Mouse (Mus musculus) kidney, embryonic 15.5 days (tissue): ENCODE data around the gene Tars. TPM values are rescaled to one million over a fixed set of nuclear protein-coding genes. Genes with fewer than 3 reads are reported as not detected.

ENCODE experiments used
- ATAC-seq: fragments of 200-750 bp; cut with Nextera tagmentation; replicated peaks from 2 replicates; pipeline ENCODE4 v1.8.0; 2017; ENCODE audit warnings: moderate TSS enrichment; ENCODE audit not compliant: low FRiP score
- H3K27ac ChIP-seq: fragments of 300-500 bp; sonication (generic); 2 replicates; pipeline ENCODE4 v1.5.1; 2015; ENCODE audit warnings: mild to moderate bottlenecking, inconsistent platforms
- H3K27me3 ChIP-seq: fragments of 300-500 bp; sonication (generic); 2 replicates; pipeline ENCODE4 v1.6.1; 2015; ENCODE audit warnings: inconsistent platforms
- H3K36me3 ChIP-seq: fragments of 300-500 bp; sonication (generic); 2 replicates; pipeline ENCODE4 v1.6.1; 2015; ENCODE audit warnings: inconsistent platforms
- H3K4me1 ChIP-seq: fragments of 300-500 bp; sonication (generic); 2 replicates; pipeline ENCODE4 v1.6.1; 2015; ENCODE audit warnings: inconsistent platforms
- H3K4me2 ChIP-seq: fragments of 300-500 bp; sonication (generic); 2 replicates; pipeline ENCODE4 v1.6.1; 2015; ENCODE audit warnings: moderate library complexity, mild to moderate bottlenecking, inconsistent platforms
- H3K4me3 ChIP-seq: fragments of 300-500 bp; sonication (generic); replicated peaks from 2 replicates; pipeline ENCODE4 v1.5.1; 2015; ENCODE audit warnings: mild to moderate bottlenecking, inconsistent platforms
- H3K9ac ChIP-seq: fragments of 300-500 bp; sonication (generic); 2 replicates; pipeline ENCODE4 v1.6.1; 2015; ENCODE audit warnings: mild to moderate bottlenecking, inconsistent platforms
- H3K9me3 ChIP-seq: fragments of 300-500 bp; sonication (generic); replicated peaks from 2 replicates; pipeline ENCODE4 v1.6.1; 2016; ENCODE audit warnings: inconsistent platforms
- WGBS: fragments of 180-500 bp; shearing (Covaris S2); methylation state at CpG from one replicate; pipeline ENCODE4 v1.1.7; 2015; ENCODE audit warnings: mixed read lengths; 5-methylcytosine and 5-hydroxymethylcytosine counted together
- polyA plus RNA-seq: library from polyadenylated mRNA; unstranded; fragments of >200 nt; fragmentation: Nextera tagmentation; extraction: Ambion mirVana; gene quantifications from 2 replicates; pipeline ENCODE4 v1.2.1, GENCODE M21; 2015

The Tars gene
- polyA plus RNA-seq, 1 experiment from 2014 or later = 63.8 TPM

DNA sequence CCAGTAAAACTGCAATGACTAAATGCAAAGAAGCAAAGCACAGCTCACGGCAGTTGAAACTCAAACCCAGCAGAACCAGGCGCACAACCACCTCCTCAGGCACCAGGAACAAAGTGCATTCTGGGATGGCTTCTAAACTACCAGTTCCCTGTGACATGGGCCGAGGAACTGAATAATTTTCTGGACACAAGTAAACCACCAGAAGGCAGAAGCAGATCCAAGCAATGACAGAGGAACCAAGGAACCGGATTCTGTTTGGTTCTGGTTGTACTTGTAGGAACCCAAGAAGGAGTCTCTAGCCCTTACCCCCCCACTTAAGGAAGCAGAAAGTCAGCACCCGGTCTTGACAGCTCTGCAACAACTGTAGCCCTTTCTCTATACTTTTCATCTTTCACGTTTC, 3.0 kb downstream of the Tars start:
- no peak for ATAC-seq
- peaks cover 15% of the 10 kb centered on the region for H3K4me1 ChIP-seq
- H3K9me3 ChIP-seq = no peaks in the 10 kb centered on the region
- H3K9ac ChIP-seq = no peak overlapping the region
- no peak overlapping the region for H3K27ac ChIP-seq
- no peak overlapping the region for H3K4me2 ChIP-seq
- H3K27me3 ChIP-seq = no peaks in the 10 kb centered on the region
- H3K36me3 ChIP-seq = peaks cover 53% of the 10 kb centered on the region
- no peak overlapping the region for H3K4me3 ChIP-seq
- WGBS = 87% methylated on average over 6 of the region's 6 CpGs

DNA sequence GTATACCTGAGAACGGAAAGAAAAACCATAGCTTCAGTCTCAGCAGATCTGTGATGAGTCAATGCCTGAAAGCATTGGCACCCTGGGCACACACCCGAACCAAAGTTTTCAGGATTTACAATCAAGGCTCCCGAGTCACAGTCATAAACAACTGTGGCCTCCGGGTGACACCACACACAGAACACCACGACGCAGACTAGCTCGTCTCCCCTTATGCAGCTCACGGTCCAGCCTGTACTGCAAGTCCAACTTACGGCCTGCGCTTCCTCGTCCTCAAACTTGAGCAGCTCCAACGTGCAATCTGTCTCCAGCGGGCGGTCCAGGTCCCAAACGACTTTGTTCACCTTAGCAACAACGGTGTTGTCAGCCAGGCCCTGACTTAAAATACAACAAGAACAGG, 6.6 kb downstream of the Tars start:
- Histone ChIP-seq H3K4me1 (peaks cover 4% of the 10 kb centered on the region; the same call in 1 of the 2 replicates), H3K4me3 (no peak overlapping the region), H3K27ac (no peak overlapping the region), H3K9me3 (no peaks in the 10 kb centered on the region), H3K27me3 (no peaks in the 10 kb centered on the region), H3K9ac (no peak overlapping the region), H3K36me3 (peaks cover 88% of the 10 kb centered on the region), H3K4me2 (no peak overlapping the region)
- ATAC-seq = no peak
- WGBS = 91% methylated on average over 16 of the region's 16 CpGs

DNA sequence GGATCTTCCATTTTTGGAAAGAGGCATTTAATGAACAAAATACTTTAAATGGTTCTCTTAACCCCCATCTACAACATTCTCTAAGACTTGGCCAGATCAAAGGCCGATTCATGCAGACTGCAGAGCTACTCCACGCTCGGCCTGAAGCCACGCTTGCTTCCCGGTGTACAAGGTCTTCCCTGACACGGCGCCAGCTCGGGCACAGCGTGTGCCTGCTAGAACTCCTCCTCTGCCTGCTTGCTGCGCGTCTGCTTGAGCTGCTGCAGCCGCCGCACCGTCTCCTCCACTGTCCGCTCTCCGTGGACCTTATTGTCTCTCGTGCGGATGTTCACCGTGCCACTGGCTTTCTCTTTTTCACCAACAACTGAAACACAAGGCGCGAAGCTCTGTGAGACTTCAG, 15.7 kb downstream of the Tars start:
- no peaks in the 10 kb centered on the region for H3K27me3 ChIP-seq
- 94% methylated on average over 21 of the region's 21 CpGs for WGBS
- no peak overlapping the region for H3K27ac ChIP-seq
- no peaks in the 10 kb centered on the region for H3K9me3 ChIP-seq
- H3K9ac ChIP-seq = no peak overlapping the region
- H3K4me1 ChIP-seq = 0 out of 2 replicates have a peak, but pooled peaks cover 3% of the 10 kb centered on the region
- peaks cover 67% of the 10 kb centered on the region for H3K36me3 ChIP-seq
- no peak overlapping the region for H3K4me2 ChIP-seq
- ATAC-seq = no peak
- no peak overlapping the region for H3K4me3 ChIP-seq

- Histone ChIP-seq H3K27ac (no peak overlapping the region), H3K4me2 (no peak overlapping the region), H3K4me1 (0 out of 2 replicates have a peak, but pooled peaks cover 3% of the 10 kb centered on the region), H3K4me3 (no peak overlapping the region), H3K9ac (no peak overlapping the region), H3K27me3 (no peaks in the 10 kb centered on the region), H3K36me3 (peaks cover 55% of the 10 kb centered on the region), H3K9me3 (no peaks in the 10 kb centered on the region)
- ATAC-seq = no peak
- WGBS = 84% methylated on average over 12 of the region's 12 CpGs
Observed at GRCm38 (mm10) chr15:11382585-11382984, 16.9 kb downstream of the Tars start.

DNA sequence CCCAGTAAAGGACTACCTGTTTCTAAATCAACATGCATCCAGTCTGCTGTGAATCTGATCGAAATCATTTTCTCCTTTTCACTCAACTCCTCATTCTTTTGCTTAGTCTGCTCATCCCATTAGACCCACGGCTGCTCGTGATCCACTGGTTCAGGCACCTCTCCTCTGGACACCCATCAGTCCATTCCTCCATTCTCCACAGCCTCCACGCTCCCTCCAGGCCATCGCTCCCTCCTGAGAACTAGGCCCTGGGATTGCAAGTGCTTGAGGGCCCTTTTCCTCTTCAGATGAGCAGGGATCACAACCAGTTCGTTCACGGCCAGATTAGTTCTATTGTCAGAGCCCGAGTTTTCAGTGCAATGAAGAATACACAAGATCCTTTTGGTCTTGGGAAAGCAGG, 18.8 kb downstream of the Tars start:
- Histone ChIP-seq H3K9ac (no peak overlapping the region), H3K4me1 (0 out of 2 replicates have a peak, but pooled peaks cover 3% of the 10 kb centered on the region), H3K4me3 (no peak overlapping the region), H3K4me2 (no peak overlapping the region), H3K27ac (no peak overlapping the region), H3K36me3 (peaks cover 36% of the 10 kb centered on the region), H3K27me3 (no peaks in the 10 kb centered on the region), H3K9me3 (no peaks in the 10 kb centered on the region)
- no peak for ATAC-seq
- 85% methylated on average over 8 of the region's 8 CpGs for WGBS

DNA sequence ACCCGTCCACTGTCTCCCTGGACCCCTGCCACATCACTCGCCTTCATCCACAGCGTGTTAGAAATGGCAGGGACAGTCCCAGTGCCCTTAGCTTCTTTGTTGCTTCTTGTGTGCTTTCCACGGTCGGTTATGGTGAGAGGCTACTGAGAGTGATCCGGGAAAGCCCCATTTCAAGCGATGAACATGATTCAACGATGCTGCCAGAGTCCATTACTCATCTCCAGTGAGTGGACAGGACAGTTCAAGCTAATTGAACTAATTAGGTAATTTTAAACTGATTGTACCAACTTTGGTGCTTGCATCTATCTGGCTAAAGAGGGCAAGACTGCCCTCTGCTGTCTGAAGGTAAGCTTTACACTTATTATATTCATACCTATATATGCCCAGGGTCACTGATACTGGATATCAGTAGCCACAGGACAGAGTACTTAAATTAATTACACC, 19.4 kb downstream of the Tars start:
- Histone ChIP-seq H3K9ac (no peak overlapping the region), H3K36me3 (peaks cover 31% of the 10 kb centered on the region), H3K27ac (no peak overlapping the region), H3K27me3 (no peaks in the 10 kb centered on the region), H3K9me3 (no peaks in the 10 kb centered on the region), H3K4me2 (no peak overlapping the region), H3K4me3 (no peak overlapping the region), H3K4me1 (0 out of 2 replicates have a peak, but pooled peaks cover 3% of the 10 kb centered on the region)
- ATAC-seq = no peak
- WGBS = 44% methylated on average over 8 of the region's 8 CpGs

DNA sequence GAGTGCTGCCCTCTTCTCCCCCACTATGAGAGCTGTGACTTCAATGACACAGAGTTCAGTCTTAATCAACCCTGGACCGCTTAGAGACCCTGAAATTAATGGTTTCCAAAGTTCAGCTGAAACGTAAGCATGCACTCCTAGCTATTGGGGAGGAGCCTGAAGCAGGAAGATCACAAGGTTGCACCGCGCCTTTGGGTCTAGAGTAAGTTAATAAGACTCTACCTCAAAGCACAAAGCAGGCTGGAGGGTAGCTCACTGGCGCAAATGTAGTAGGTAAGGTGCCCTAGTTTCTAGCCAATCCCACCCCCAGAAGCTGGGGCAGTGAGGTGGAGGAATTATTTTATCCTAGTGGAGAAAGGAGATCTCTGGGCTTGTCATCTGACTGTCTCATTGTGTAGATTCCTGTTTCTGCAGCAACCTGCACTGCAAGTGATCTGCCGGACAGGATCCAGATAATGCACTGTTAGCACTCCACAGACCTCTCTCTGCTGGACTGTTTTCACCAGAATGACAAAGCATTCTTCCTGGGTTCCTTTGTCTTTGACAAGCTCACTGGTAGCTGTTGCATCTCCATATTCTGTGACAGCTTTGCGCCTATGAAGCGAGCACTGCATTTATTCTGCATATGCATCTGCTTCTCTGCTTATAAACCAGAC, 19.9 kb downstream of the Tars start:
- WGBS = 74% methylated on average over 8 of the region's 8 CpGs
- H3K9me3 ChIP-seq = no peaks in the 10 kb centered on the region
- no peak overlapping the region for H3K27ac ChIP-seq
- no peak overlapping the region for H3K9ac ChIP-seq
- H3K4me2 ChIP-seq = no peak overlapping the region
- no peak overlapping the region for H3K4me3 ChIP-seq
- 0 out of 2 replicates have a peak, but pooled peaks cover 3% of the 10 kb centered on the region for H3K4me1 ChIP-seq
- H3K36me3 ChIP-seq = peaks cover 25% of the 10 kb centered on the region
- no peaks in the 10 kb centered on the region for H3K27me3 ChIP-seq
- ATAC-seq = no peak

GRCm38 (mm10) chr15:11370477-11371085, 28.9 kb downstream of the Tars start:
- H3K4me1 ChIP-seq = no peaks in the 10 kb centered on the region
- no peak for ATAC-seq
- no peaks in the 10 kb centered on the region for H3K9me3 ChIP-seq
- H3K27ac ChIP-seq = no peak overlapping the region
- H3K36me3 ChIP-seq = no peaks in the 10 kb centered on the region
- H3K27me3 ChIP-seq = no peaks in the 10 kb centered on the region
- no peak overlapping the region for H3K4me3 ChIP-seq
- no peak overlapping the region for H3K4me2 ChIP-seq
- WGBS = 81% methylated on average over 7 of the region's 7 CpGs
- no peak overlapping the region for H3K9ac ChIP-seq

GRCm38 (mm10) chr15:11369572-11369971, 29.9 kb downstream of the Tars start:
- Histone ChIP-seq H3K27me3 (no peaks in the 10 kb centered on the region), H3K9me3 (no peaks in the 10 kb centered on the region), H3K27ac (no peak overlapping the region), H3K9ac (no peak overlapping the region), H3K4me1 (no peaks in the 10 kb centered on the region), H3K4me2 (no peak overlapping the region), H3K4me3 (no peak overlapping the region), H3K36me3 (no peaks in the 10 kb centered on the region)
- 72% methylated on average over 3 of the region's 3 CpGs for WGBS
- no peak for ATAC-seq

DNA sequence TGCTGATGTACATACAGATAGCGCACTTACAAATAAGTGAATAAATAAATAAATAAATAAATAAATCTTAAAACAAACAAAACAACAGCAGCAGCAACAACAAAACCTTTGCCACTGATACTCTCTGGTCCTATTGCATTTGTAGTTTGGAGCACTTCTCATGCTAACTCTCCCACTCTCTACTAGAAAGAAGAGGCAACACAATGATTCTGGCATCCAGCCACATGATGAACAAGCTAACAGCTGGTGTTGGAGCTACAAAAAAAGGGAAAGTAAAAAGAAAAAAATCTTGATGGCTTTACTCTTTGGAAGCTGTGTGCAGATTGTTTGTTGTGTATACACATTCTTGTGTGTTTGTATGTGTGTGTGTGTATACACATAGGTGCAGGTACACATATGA, 34.7 kb downstream of the Tars start:
- no peak for ATAC-seq
- WGBS = 97% methylated on average over 1 of the region's 1 CpGs
- H3K9ac ChIP-seq = no peak overlapping the region

GRCm38 (mm10) chr15:11364112-11364511, 35.4 kb downstream of the Tars start:
- H3K9ac ChIP-seq = no peak overlapping the region
- ATAC-seq = no peak; the same call in 1 of the 2 replicates
- no peak overlapping the region for H3K27ac ChIP-seq
- no peaks in the 10 kb centered on the region for H3K9me3 ChIP-seq
- no peaks in the 10 kb centered on the region for H3K4me1 ChIP-seq
- no peaks in the 10 kb centered on the region for H3K27me3 ChIP-seq
- H3K4me3 ChIP-seq = no peak overlapping the region
- 45% methylated on average over 2 of the region's 2 CpGs for WGBS
- no peak overlapping the region for H3K4me2 ChIP-seq
- no peaks in the 10 kb centered on the region for H3K36me3 ChIP-seq

More for the DNA sequence above, 34.7 kb downstream of the Tars start:
- no peak overlapping the region for H3K4me3 ChIP-seq
- no peaks in the 10 kb centered on the region for H3K4me1 ChIP-seq
- H3K9me3 ChIP-seq = no peaks in the 10 kb centered on the region
- H3K27ac ChIP-seq = no peak overlapping the region
- no peaks in the 10 kb centered on the region for H3K36me3 ChIP-seq
- H3K27me3 ChIP-seq = no peaks in the 10 kb centered on the region
- no peak overlapping the region for H3K4me2 ChIP-seq

- H3K4me1 ChIP-seq = no peaks in the 10 kb centered on the region
- ATAC-seq = no peak
- 73% methylated on average over 5 of the region's 5 CpGs for WGBS
Observed at GRCm38 (mm10) chr15:11361824-11362223, 37.6 kb downstream of the Tars start.

More at GRCm38 (mm10) chr15:11361824-11362223, 37.6 kb downstream of the Tars start:
- Histone ChIP-seq H3K4me2 (no peak overlapping the region), H3K4me3 (no peak overlapping the region), H3K9me3 (no peaks in the 10 kb centered on the region), H3K27ac (no peak overlapping the region), H3K36me3 (no peaks in the 10 kb centered on the region), H3K9ac (no peak overlapping the region), H3K27me3 (no peaks in the 10 kb centered on the region)
